Mouse (Mus musculus) kidney, adult 2 months (tissue): ENCODE measurements at regions not wholly inside any gene's neighbourhood (a gene's known extent, or its start where the extent isn't known, plus 50 kb on each side); places are given as distances from the start of the nearest gene placed in this dataset.

Experiments
- CTCF ChIP-seq: fragments of 200-500 bp; conservative IDR thresholded peaks from 2 replicates; pipeline ENCODE4 v1.5.1; 2011; ENCODE audit warnings: low read depth, mild to moderate bottlenecking, control low read depth, low read length, moderate library complexity, mixed read lengths; ENCODE audit not compliant: insufficient read depth, insufficient read length
- POLR2A ChIP-seq: fragments of 200-500 bp; IDR thresholded peaks from one replicate; pipeline ENCODE4 v1.6.1; 2011; ENCODE audit warnings: low read depth, low read length, control low read depth

GRCm38 (mm10) chr12:25355217-25355616, 258.3 kb upstream of the Id2 start:
- TF ChIP-seq CTCF (0 out of 2 replicates have a peak, but pooled peaks have one; percentile 8), POLR2A (no peak)
